17 mouse cellular contexts compared by ENCODE assay signal in the genomic region with DNA sequence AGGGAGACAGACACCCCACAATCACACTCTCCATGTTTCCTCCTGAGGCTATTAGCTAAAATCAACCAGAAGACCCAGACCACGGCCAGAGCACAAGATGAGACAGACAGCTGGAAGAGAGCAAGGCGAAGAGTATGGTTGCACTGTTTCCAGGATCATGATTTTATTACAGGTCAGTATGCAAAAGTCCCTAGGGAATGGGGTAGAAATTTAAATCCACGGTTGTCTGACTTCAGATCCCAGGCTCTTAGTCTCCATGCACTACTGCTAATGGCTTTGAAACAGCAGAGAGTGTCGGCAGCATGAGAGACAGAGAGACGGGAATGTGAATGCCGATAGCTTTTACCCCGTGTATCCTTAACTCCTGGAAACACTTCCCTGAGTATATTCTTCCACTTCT.
"Had no signal": no experiment of that assay in that cellular context is flagged by ENCODE, and none has a peak within 500 bp of the region (broad histone marks: within the 10 kb centered on the region; RNA-seq: fewer than 3 reads in every experiment).

No protein-coding gene starts in this region.

- H3K27me3 ChIP-seq: liver, embryonic 13.5 days; lung, embryonic 15.5 days; megakaryocyte, embryonic 14.5 days; midbrain, embryonic 12.5 days; neural tube, embryonic 12.5 days had no signal

- ATAC-seq: inflammation-experienced regulatory T-cells, adult 6 months; liver, postnatal 0 days had no signal

- H3K9me3 ChIP-seq: liver, embryonic 13.5 days; lung, embryonic 15.5 days; megakaryocyte, embryonic 14.5 days; midbrain, embryonic 12.5 days; neural tube, embryonic 12.5 days had no signal

- H3K36me3 ChIP-seq: liver, embryonic 13.5 days; lung, embryonic 15.5 days; midbrain, embryonic 12.5 days; neural tube, embryonic 12.5 days had no signal

- H3K4me1 ChIP-seq: liver, embryonic 13.5 days; megakaryocyte, embryonic 14.5 days; midbrain, embryonic 12.5 days had no signal

- DNase-seq: kidney, adult 11 months; kidney, postnatal 25 days; liver; liver, embryonic 13.5 days; liver, postnatal 0 days; lung, postnatal 14 days; retina, postnatal 1 day; right cerebral cortex, postnatal 4 days; spleen, adult 18-20 months; thymus, adult 18-20 months; thymus, postnatal 14 days had no signal

- H3K4me2 ChIP-seq: liver, embryonic 13.5 days; lung, embryonic 15.5 days; midbrain, embryonic 12.5 days; neural tube, embryonic 12.5 days had no signal

- H3K9ac ChIP-seq: liver, embryonic 13.5 days; liver, postnatal 0 days; lung, embryonic 15.5 days; midbrain, embryonic 12.5 days; neural tube, embryonic 12.5 days had no signal

- H3K27ac ChIP-seq: liver, embryonic 13.5 days; lung, embryonic 15.5 days; macrophage; midbrain, embryonic 12.5 days; neural tube, embryonic 12.5 days had no signal

- H3K4me3 ChIP-seq: liver, embryonic 13.5 days; lung, embryonic 15.5 days; megakaryocyte, embryonic 14.5 days; midbrain, embryonic 12.5 days; neural tube, embryonic 12.5 days had no signal
